Mouse (Mus musculus) adrenal gland, postnatal 14 days (tissue): ENCODE measurements at regions not wholly inside any gene's neighbourhood (a gene's known extent, or its start where the extent isn't known, plus 50 kb on each side); places are given as distances from the start of the nearest gene placed in this dataset.

Experiments
- DNase-seq: peaks from one replicate; pipeline ENCODE4 v3.0.0; 2021; ENCODE audit warnings: mixed read lengths

- DNase-seq = no peak
These were observed 50.9 kb upstream of the Cpne4 start for GRCm38 (mm10) chr9:104496220-104496619.

GRCm38 (mm10) chr9:104490696-104491095 is 56.4 kb upstream of the Cpne4 start:
- no peak for DNase-seq

- DNase-seq = no peak
These were observed 57.7 kb upstream of the Cpne4 start for GRCm38 (mm10) chr9:104489383-104489782.

- DNase-seq = no peak
These were observed 64.6 kb upstream of the Cpne4 start for GRCm38 (mm10) chr9:104482440-104482839.

GRCm38 (mm10) chr9:104480683-104481082 is 66.4 kb upstream of the Cpne4 start:
- DNase-seq = peak; percentile 8

- DNase-seq = no peak
These were observed 72.3 kb upstream of the Cpne4 start for GRCm38 (mm10) chr9:104474831-104475230.

- DNase-seq = no peak
These were observed 79.8 kb upstream of the Cpne4 start for GRCm38 (mm10) chr9:104467238-104467637.

- DNase-seq = no peak
These were observed 83.4 kb upstream of the Cpne4 start for GRCm38 (mm10) chr9:104463701-104464100.

- DNase-seq = no peak
These were observed 87.0 kb upstream of the Cpne4 start for GRCm38 (mm10) chr9:104460133-104460532.

GRCm38 (mm10) chr9:104457635-104458034 is 89.5 kb upstream of the Cpne4 start:
- no peak for DNase-seq

- no peak for DNase-seq
These were observed 98.4 kb upstream of the Cpne4 start for GRCm38 (mm10) chr9:104448577-104449165.

GRCm38 (mm10) chr9:104444906-104445305 is 102.2 kb upstream of the Cpne4 start:
- DNase-seq = peak; percentile 51

GRCm38 (mm10) chr9:104443236-104443635 is 103.8 kb upstream of the Cpne4 start:
- no peak for DNase-seq

GRCm38 (mm10) chr9:104413021-104413420 is 75.5 kb upstream of the Acpp start:
- no peak for DNase-seq

- DNase-seq = peak; percentile 46
These were observed 72.7 kb upstream of the Acpp start for GRCm38 (mm10) chr9:104410211-104410610.

- no peak for DNase-seq
These were observed 71.8 kb upstream of the Acpp start for GRCm38 (mm10) chr9:104409381-104409780.

- peak; percentile 43 for DNase-seq
These were observed 71.2 kb upstream of the Acpp start for GRCm38 (mm10) chr9:104408571-104409294.

GRCm38 (mm10) chr9:104407559-104408376 is 70.2 kb upstream of the Acpp start:
- DNase-seq = peak; percentile 15

- no peak for DNase-seq
These were observed 69.5 kb upstream of the Acpp start for GRCm38 (mm10) chr9:104407011-104407410.

- DNase-seq = no peak
These were observed 68.9 kb upstream of the Acpp start for GRCm38 (mm10) chr9:104406491-104406890.

- DNase-seq = no peak
These were observed 66.3 kb upstream of the Acpp start for GRCm38 (mm10) chr9:104403863-104404262.

- DNase-seq = no peak
These were observed 64.1 kb upstream of the Acpp start for GRCm38 (mm10) chr9:104401673-104402072.

GRCm38 (mm10) chr9:104399927-104400326 is 62.4 kb upstream of the Acpp start:
- DNase-seq = no peak
